Mouse (Mus musculus) liver, postnatal 0 days (tissue): ENCODE results near the gene Kcnc1.

Experiments
- CTCF ChIP-seq: sonication (generic); IDR thresholded peaks from 2 replicates; pipeline ENCODE4 v1.5.1; 2016; ENCODE audit warnings: antibody characterized with exemption, low read depth
- EP300 ChIP-seq: IDR thresholded peaks from 2 replicates; pipeline ENCODE4 v1.6.1; 2016; ENCODE audit warnings: antibody characterized with exemption, low read depth, mild to moderate bottlenecking

GRCm38 (mm10) chr7:46404756-46405155, 8.5 kb downstream of the Kcnc1 start:
- no peak for TF ChIP-seq CTCF
- no peak for TF ChIP-seq EP300
